Mouse (Mus musculus): Measurements from ENCODE around the gene Cnn2.
"Not testable (repeated sequence)": the region's sequence is repeated elsewhere in the genome, so short reads cannot be mapped to it uniquely, and the experiment has no call there.

Cnn2 gene

GRCm38 (mm10) chr10:79988506-79989271 lies at the start of gene Cnn2:
Cnn2 (plus strand) TSS chr10:79988584.
- peak; percentile 73 for DNase-seq (ENCODE audit: extremely low spot score, low spot score)

DNA sequence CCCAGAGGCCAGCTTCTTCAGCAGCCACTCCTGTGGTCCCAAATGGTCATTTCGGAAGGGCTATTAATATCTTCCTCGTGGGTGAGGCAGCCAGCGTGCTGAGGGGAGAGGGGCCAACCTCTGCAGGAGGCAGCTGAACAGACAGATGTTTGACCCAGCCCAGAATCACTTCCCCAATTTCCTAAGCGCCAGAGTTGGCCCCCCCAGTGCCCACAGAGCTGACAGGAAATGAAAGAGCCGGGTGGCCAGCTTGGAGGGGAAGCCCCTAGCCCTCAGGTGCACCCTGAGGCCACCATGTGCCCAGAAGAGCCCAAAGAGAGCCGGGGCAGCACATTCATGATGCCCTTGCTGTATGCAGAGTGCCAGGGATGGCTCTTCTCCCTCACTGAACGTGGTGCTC lies 47.6 kb upstream of the Cnn2 start:
- no peak for DNase-seq (ENCODE audit: extremely low spot score, low spot score)

DNA sequence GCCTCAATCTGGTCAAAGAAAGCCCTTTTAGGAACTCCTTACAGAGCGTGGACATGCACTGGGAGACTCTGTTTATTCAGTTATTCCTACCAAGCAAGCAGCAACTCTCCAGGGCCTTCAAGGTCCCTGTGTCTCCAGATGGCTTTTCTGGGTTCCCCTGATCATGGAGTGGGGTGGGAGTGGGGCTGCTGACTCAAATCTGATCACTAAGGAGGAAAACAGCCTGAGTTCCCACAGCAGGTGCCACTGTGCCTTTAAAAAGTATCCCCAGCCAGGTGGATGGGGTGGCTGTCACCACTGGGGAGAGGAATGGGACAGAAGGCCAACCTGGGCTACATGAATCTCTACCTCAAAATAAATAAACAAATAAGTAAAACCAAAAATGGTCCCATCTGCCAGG lies 45.4 kb upstream of the Cnn2 start:
- DNase-seq (ENCODE audit: extremely low spot score, low spot score): no peak

DNA sequence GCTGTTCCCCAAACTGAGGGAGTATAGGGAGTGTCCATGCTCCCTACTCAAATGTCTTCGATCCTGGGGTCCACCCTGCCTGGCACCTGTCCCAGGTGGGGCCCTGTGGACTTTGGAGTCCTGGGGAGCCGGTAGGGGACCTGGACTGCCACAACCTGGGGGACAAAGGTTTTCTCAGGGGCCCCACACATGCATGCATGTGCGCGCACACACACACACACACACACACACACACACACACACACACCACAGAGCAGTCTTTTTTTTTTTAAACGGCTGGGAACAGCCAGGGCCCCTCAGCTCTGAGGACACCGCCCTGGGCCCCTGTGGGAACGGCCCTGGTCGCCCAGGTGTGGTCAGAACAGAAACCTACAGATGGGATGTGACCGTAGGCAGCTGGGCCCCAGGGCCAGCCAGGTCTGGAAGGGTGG lies 44.9 kb upstream of the Cnn2 start:
- no peak for DNase-seq (ENCODE audit: extremely low spot score, low spot score)

DNA sequence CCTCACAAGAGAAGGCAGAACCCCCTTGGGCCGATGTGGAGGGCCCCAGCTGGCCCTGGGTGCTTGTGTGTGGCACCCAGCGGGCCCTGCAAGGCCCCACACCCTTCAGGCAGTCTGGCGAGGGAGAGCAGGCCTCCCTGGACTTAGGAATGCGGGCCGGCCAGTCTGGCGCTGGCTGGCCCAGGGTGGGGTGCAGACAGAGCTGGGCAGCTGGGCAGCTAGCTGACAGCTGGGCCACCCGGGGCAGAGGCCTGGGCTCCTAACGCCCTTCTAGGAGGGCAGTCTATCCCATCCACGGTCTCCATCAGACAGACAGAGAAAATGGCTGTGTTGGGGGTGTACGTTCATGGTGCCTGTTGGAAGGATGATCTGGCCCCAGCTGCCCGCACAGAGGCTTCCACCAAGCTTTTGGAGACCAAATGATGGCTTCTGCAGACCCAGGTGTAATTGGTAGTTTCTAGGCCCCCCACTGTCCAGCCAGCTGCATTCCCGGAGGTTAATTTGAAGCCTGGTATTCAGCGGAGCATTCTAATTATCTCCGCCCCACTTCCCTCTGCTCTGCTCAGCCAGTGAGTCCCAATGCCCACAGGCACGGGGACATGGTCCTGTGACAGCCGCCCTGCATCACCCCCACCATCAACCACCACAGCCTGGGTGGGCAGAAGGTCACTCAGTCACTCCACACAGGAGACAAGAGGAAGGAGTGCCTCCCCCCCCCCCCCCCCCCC lies 42.7 kb upstream of the Cnn2 start:
- DNase-seq (ENCODE audit: extremely low spot score, low spot score): peak; percentile 60

GRCm38 (mm10) chr10:79946752-79947322 lies 41.5 kb upstream of the Cnn2 start:
- DNase-seq (ENCODE audit: extremely low spot score, low spot score): no peak

GRCm38 (mm10) chr10:79947502-79947901 lies 40.9 kb upstream of the Cnn2 start:
- DNase-seq (ENCODE audit: extremely low spot score, low spot score): no peak

DNA sequence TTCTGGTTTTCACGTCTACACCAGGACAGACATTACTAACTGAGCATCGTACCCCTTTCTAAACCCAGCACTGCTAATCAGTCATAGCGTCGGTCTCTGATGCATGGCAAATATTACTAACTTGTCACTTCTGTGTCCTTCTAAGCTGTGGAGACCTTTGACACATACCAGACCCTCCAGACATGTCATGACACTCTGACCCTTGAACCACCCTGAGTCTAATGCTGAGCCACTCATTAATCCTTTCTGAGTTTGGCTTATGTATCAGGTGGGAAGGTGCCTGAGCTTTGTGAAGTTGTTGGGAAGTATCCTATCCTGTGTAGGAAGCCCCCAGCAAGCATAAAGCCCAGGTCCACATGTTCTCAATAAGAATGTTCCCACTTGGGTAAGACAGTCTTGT lies 38.5 kb upstream of the Cnn2 start:
- no peak for DNase-seq (ENCODE audit: extremely low spot score, low spot score)

DNA sequence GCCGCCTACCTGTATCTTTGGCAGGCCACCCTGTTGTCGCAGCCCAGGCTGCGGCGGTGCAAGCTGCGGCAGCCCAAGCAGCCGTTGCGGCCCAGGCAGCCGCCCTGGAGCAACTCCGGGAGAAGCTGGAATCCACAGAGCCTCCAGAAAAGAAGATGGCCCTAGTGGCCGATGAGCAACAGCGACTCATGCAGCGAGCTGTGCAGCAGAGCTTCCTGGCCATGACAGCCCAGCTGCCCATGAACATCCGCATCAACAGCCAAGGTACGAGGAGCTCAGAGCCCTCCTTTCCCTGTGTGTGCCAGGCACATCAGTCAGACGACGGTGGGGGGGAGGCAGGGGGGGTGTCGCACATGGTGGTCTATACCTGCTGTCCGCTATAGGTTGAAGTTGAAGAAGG lies 37.7 kb upstream of the Cnn2 start:
- DNase-seq (ENCODE audit: extremely low spot score, low spot score): no peak

DNA sequence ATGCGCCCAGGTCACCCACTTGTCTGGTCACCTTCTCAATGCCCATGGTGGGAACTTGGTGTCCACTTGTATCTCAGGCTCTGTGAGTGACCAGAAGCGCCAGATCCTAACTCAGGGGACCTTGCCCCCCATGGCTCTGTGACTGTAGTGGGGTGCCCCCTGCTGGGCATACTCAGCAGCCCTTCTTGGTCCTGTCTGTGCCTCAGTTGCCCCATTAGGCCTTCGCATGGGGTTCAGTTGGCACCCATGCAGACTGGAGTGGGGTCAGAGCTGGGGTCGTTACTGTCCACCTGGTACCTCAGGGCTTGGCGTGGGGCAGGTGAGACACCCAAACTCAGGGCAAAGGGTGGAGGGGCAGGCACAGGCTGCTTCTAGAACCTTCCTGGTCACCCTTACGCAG lies 34.4 kb upstream of the Cnn2 start:
- DNase-seq (ENCODE audit: extremely low spot score, low spot score): no peak

GRCm38 (mm10) chr10:79955691-79956090 lies 32.7 kb upstream of the Cnn2 start:
- no peak for DNase-seq (ENCODE audit: extremely low spot score, low spot score)

DNA sequence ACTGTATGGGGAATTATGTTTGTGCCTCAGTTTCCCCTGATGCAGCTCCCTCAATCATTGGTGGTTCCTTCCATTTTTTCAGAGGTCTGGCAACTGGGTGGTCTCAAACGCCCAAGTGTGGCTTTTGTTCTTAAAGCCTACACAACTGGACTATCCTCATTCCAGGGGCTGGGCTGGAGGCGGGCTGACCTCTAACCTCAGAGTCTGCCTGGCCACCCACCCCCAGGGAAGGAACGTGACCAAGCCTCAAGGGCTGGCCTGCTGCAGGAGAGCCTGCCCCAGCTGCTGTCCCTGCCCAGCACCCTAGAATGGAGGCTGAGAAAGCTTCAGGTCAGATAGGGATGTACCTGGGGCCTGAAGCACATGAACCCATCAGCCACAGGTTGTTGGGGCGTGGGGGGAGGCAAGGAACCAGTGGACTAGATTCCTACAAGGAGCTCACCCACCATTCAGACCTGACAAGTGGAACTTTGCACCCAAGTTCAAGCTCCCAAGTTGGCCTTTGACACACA lies 31.7 kb upstream of the Cnn2 start:
- no peak for DNase-seq (ENCODE audit: extremely low spot score, low spot score)

DNA sequence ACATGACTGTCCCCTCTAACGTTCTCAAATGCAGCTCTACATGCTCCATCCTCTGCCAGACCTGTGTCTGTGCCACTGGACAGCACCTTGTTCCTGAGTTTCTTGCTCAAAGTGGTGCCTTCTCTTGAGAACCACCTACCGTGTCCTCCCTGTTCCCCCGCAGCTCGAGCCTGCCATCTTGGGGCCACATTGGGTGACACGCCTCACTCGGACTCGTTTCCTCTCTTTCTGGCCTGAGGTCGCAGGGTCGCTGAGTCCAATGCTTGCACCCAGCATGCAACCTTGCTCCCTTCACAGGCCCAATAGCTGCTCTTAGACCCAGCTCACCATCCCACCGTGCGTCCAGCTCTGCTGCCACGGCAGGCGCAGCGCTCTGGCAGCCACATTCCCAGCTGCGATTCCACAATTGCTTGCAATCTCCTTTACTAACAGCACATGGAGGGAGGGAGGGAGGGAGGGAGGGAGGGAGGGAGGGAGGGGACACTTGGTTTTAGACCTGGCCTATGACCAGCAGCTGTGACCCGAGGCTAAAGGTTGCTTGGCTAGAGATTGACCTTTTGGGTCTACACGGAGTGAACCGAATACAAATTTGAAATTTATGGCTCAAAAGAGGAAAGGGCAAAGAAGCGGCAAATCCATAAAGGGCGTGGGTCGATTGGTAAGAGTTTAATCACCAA lies 30.1 kb upstream of the Cnn2 start:
- DNase-seq (ENCODE audit: extremely low spot score, low spot score): peak; percentile 85

GRCm38 (mm10) chr10:79959412-79959811 lies 29.0 kb upstream of the Cnn2 start:
- DNase-seq (ENCODE audit: extremely low spot score, low spot score): not testable (repeated sequence)

DNA sequence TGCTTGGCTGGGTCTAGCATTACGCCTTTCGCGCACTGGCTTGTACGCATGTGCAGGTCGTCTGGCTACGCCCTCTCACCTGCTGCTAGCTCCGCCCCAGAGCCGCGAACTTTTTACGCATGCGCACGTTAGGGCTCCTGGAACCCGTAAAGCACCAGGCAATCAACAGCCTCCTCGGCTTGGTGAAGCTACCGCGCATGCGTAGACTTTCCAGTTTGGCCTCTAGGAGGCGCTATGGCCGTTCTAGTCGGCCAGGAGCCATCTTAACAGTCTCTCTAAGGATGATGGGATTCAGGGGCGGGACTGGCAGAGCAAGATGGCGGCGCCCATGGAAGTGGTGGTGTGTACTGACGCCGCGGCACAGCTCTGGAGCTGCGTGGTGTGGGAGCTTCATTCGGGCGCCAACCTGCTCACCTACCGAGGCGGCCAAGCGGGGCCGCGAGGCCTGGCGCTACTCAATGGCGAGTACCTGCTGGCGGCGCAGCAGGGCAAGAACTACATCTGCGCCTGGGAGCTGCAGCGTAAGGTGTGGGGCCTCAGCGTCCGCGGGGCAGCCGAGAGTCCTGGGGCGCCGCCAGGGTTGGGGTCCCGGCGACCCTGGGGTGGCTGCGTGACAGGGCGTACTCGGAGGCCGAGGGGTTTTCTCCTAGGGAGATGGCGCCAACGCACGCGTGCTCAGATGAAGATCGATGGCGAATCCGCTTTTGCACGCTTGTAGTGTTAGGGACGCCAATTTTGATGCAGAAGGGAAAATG lies 28.4 kb upstream of the Cnn2 start, which contains the start of gene Wdr18:
Gene Wdr18, plus strand, starts transcription at position 306 of the 755 bp plus-strand sequence.
- peak; percentile 100 for DNase-seq (ENCODE audit: extremely low spot score, low spot score)

GRCm38 (mm10) chr10:79960671-79961294 lies 27.6 kb upstream of the Cnn2 start:
- DNase-seq (ENCODE audit: extremely low spot score, low spot score): no peak

DNA sequence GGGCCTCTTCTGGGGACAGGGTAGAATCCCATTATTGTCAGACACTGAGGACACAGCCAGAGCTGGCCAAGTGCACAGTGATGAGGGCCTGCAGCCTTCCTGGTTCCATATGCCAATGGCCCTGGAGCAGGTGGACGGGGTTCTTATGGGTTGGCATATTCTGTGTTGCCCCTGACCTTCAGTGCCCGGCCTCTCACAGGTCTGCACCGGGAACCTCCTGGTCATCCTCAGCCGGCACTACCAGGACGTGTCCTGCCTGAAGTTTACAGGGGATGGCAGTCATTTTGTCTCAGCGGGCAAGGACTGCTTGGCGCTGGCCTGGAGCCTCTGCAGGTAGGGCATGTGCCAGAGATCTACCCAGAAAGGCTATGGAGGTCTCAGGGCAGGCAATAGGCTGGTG lies 23.7 kb upstream of the Cnn2 start:
- no peak for DNase-seq (ENCODE audit: extremely low spot score, low spot score)

DNA sequence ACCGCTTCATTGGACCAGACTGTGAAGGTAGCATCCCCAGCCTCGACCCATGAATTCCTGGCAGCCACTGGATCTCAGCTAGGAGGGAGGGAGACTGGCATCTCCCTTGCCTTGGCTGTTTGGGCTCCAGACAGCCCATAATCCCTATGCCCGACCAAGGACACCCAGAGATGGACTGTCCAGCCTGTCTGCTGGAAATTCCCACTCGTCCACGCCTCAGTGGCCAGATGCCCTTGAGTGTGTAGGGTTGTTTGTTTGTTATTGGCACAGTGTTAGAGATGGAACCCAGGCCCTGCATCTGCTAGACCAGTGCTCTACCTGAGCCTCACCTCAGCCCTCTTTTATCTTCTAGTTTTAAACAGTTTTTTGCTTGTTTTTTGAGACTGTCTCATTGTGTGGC lies 23.1 kb upstream of the Cnn2 start:
- DNase-seq (ENCODE audit: extremely low spot score, low spot score): no peak

GRCm38 (mm10) chr10:79966886-79967400 lies 21.4 kb upstream of the Cnn2 start:
- DNase-seq (ENCODE audit: extremely low spot score, low spot score): no peak

DNA sequence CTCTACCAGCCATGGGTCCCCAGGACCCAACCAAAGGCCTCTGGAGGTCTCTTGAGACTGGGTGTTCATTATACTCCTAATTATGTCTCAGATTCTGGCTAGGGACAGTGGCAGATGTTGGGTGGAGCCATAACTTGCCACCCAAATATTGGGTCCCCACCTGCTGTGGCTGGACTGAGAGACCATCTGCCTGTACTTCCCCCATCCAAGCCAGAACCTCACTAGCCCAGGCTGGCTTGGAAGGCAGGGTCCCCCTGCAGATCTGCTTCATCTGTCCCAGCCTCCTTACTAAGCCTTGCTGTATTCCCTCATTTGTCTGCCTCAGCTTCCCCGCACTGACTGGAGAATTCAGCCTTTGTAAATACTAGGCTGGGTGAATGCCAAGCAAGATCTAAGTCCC lies 20.2 kb upstream of the Cnn2 start:
- DNase-seq (ENCODE audit: extremely low spot score, low spot score): no peak

Data from neural tube, embryonic 10.5 days (tissue).